Mouse (Mus musculus): ENCODE results near the gene Mas1. TPM values are rescaled to one million over a fixed set of nuclear protein-coding genes. Genes with fewer than 3 reads are reported as not detected.
A peak's percentile ranks its signal among the peaks of the same experiment; 100 is the strongest.

Gene Mas1
- polyA plus RNA-seq, 1 experiment from 2014 or later = 0.50 TPM

GRCm38 (mm10) chr17:12797427-12798029 is 70.4 kb downstream of the Mas1 start:
- H3K27ac ChIP-seq (ENCODE audit: low read length) = peak overlapping the region; percentile 91
- H3K4me2 ChIP-seq (ENCODE audit: low read depth, low read length) = no peak overlapping the region
- no peaks in the 10 kb centered on the region for H3K9me3 ChIP-seq (replicated peaks; ENCODE audit: control insufficient read depth, low read length)
- peak; percentile 56 for ATAC-seq (replicated peaks; ENCODE audit: extremely low read depth, insufficient read depth, low FRiP score)
- no peaks in the 10 kb centered on the region for H3K27me3 ChIP-seq (ENCODE audit: control insufficient read depth, insufficient read depth, low read length)
- H3K36me3 ChIP-seq (ENCODE audit: control insufficient read depth, insufficient read depth) = no peaks in the 10 kb centered on the region
- H3K4me3 ChIP-seq (ENCODE audit: low read length) = no peak overlapping the region
- 31% methylated on average over 3 of the region's 3 CpGs for WGBS
- peaks cover 60% of the 10 kb centered on the region for H3K4me1 ChIP-seq (ENCODE audit: control insufficient read depth, insufficient read depth, low read length)
- H3K9ac ChIP-seq (ENCODE audit: low read length) = no peak overlapping the region; the same call in 1 of the 2 replicates

GRCm38 (mm10) chr17:12796633-12797032 is 71.3 kb downstream of the Mas1 start:
- H3K9me3 ChIP-seq (replicated peaks; ENCODE audit: control insufficient read depth, low read length) = no peaks in the 10 kb centered on the region
- no peak overlapping the region for H3K4me2 ChIP-seq (ENCODE audit: low read depth, low read length)
- ATAC-seq (replicated peaks; ENCODE audit: extremely low read depth, insufficient read depth, low FRiP score) = no peak
- peak overlapping the region; percentile 38 for H3K27ac ChIP-seq (ENCODE audit: low read length)
- H3K9ac ChIP-seq (ENCODE audit: low read length) = no peak overlapping the region
- H3K4me3 ChIP-seq (ENCODE audit: low read length) = no peak overlapping the region
- WGBS = 62% methylated on average over 3 of the region's 3 CpGs
- no peaks in the 10 kb centered on the region for H3K27me3 ChIP-seq (ENCODE audit: control insufficient read depth, insufficient read depth, low read length)
- no peaks in the 10 kb centered on the region for H3K36me3 ChIP-seq (ENCODE audit: control insufficient read depth, insufficient read depth)
- peaks cover 68% of the 10 kb centered on the region for H3K4me1 ChIP-seq (ENCODE audit: control insufficient read depth, insufficient read depth, low read length)

- Histone ChIP-seq H3K4me1 (ENCODE audit: control insufficient read depth, insufficient read depth, low read length) (peaks cover 79% of the 10 kb centered on the region), H3K4me3 (ENCODE audit: low read length) (no peak overlapping the region), H3K4me2 (ENCODE audit: low read depth, low read length) (peak overlapping the region; percentile 8; the same call in 1 of the 2 replicates), H3K9ac (ENCODE audit: low read length) (peak overlapping the region; percentile 4), H3K27me3 (ENCODE audit: control insufficient read depth, insufficient read depth, low read length) (no peaks in the 10 kb centered on the region), H3K36me3 (ENCODE audit: control insufficient read depth, insufficient read depth) (peaks cover under 1% of the 10 kb centered on the region; the same call in 1 of the 2 replicates), H3K9me3 (replicated peaks; ENCODE audit: control insufficient read depth, low read length) (no peaks in the 10 kb centered on the region), H3K27ac (ENCODE audit: low read length) (peak overlapping the region; percentile 91)
- WGBS = 6% methylated on average over 8 of the region's 8 CpGs
- ATAC-seq (replicated peaks; ENCODE audit: extremely low read depth, insufficient read depth, low FRiP score) = peak; percentile 21
These were observed 74.1 kb downstream of the Mas1 start for GRCm38 (mm10) chr17:12793660-12794406.

- peak; percentile 20 for ATAC-seq (replicated peaks; ENCODE audit: extremely low read depth, insufficient read depth, low FRiP score)
- 39% methylated on average over 11 of the region's 11 CpGs for WGBS
These were observed 75.3 kb downstream of the Mas1 start for GRCm38 (mm10) chr17:12792422-12793206.

GRCm38 (mm10) chr17:12791420-12791819 is 76.5 kb downstream of the Mas1 start:
- H3K4me1 ChIP-seq (ENCODE audit: control insufficient read depth, insufficient read depth, low read length) = peaks cover 65% of the 10 kb centered on the region
- peaks cover 4% of the 10 kb centered on the region; the same call in 1 of the 2 replicates for H3K9me3 ChIP-seq (replicated peaks; ENCODE audit: control insufficient read depth, low read length)
- 8% methylated on average over 4 of the region's 4 CpGs for WGBS
- H3K36me3 ChIP-seq (ENCODE audit: control insufficient read depth, insufficient read depth) = peaks cover 13% of the 10 kb centered on the region
- H3K9ac ChIP-seq (ENCODE audit: low read length) = peak overlapping the region; percentile 58
- peak; percentile 12 for ATAC-seq (replicated peaks; ENCODE audit: extremely low read depth, insufficient read depth, low FRiP score)
- H3K4me3 ChIP-seq (ENCODE audit: low read length) = no peak overlapping the region
- H3K27me3 ChIP-seq (ENCODE audit: control insufficient read depth, insufficient read depth, low read length) = no peaks in the 10 kb centered on the region
- H3K4me2 ChIP-seq (ENCODE audit: low read depth, low read length) = peak overlapping the region; percentile 8; the same call in 1 of the 2 replicates
- H3K27ac ChIP-seq (ENCODE audit: low read length) = peak overlapping the region; percentile 94

More at GRCm38 (mm10) chr17:12792422-12793206, 75.3 kb downstream of the Mas1 start:
- peaks cover 4% of the 10 kb centered on the region; the same call in 1 of the 2 replicates for H3K9me3 ChIP-seq (replicated peaks; ENCODE audit: control insufficient read depth, low read length)
- no peaks in the 10 kb centered on the region for H3K27me3 ChIP-seq (ENCODE audit: control insufficient read depth, insufficient read depth, low read length)
- H3K9ac ChIP-seq (ENCODE audit: low read length) = 0 out of 2 replicates have a peak overlapping the region, but pooled peaks have one; percentile 30
- H3K4me1 ChIP-seq (ENCODE audit: control insufficient read depth, insufficient read depth, low read length) = peaks cover 67% of the 10 kb centered on the region
- H3K4me2 ChIP-seq (ENCODE audit: low read depth, low read length) = 0 out of 2 replicates have a peak overlapping the region, but pooled peaks have one; percentile 5
- peak overlapping the region; percentile 91 for H3K27ac ChIP-seq (ENCODE audit: low read length)
- peaks cover 11% of the 10 kb centered on the region for H3K36me3 ChIP-seq (ENCODE audit: control insufficient read depth, insufficient read depth)
- H3K4me3 ChIP-seq (ENCODE audit: low read length) = no peak overlapping the region

- Histone ChIP-seq H3K4me3 (ENCODE audit: low read length) (no peak overlapping the region), H3K27ac (ENCODE audit: low read length) (peak overlapping the region; percentile 94), H3K27me3 (ENCODE audit: control insufficient read depth, insufficient read depth, low read length) (no peaks in the 10 kb centered on the region), H3K9me3 (replicated peaks; ENCODE audit: control insufficient read depth, low read length) (peaks cover 4% of the 10 kb centered on the region; the same call in 1 of the 2 replicates), H3K4me2 (ENCODE audit: low read depth, low read length) (peak overlapping the region; percentile 8; the same call in 1 of the 2 replicates), H3K36me3 (ENCODE audit: control insufficient read depth, insufficient read depth) (peaks cover 13% of the 10 kb centered on the region), H3K9ac (ENCODE audit: low read length) (peak overlapping the region; percentile 58), H3K4me1 (ENCODE audit: control insufficient read depth, insufficient read depth, low read length) (peaks cover 69% of the 10 kb centered on the region)
- 10% methylated on average over 5 of the region's 5 CpGs for WGBS
- peak; percentile 1; the same call in 1 of the 2 replicates for ATAC-seq (replicated peaks; ENCODE audit: extremely low read depth, insufficient read depth, low FRiP score)
These were observed 76.9 kb downstream of the Mas1 start for GRCm38 (mm10) chr17:12791079-12791406.

Small RNA genes lying within 50 kb of the gene (microRNA-seq; reads per million reads assigned to microRNA genes)
- not detected for gene Gm24085

Other genes with a start within 250 kb of the Mas1 start
- gene Slc22a1, start 192.3 kb downstream of the Mas1 start, polyA plus RNA-seq (2015; fragmentation: Nextera tagmentation; extraction: Ambion mirVana) = 37.6 and 39.9 TPM in 2 replicates
- gene Igf2r, start 98.5 kb downstream of the Mas1 start, polyA plus RNA-seq (2015; fragmentation: Nextera tagmentation; extraction: Ambion mirVana) = 98.0 and 133 TPM in 2 replicates
- gene Mrgprh, start 7.9 kb upstream of the Mas1 start, polyA plus RNA-seq (2015; fragmentation: Nextera tagmentation; extraction: Ambion mirVana) = 0.24 TPM in 1 of 2 replicates, not detected in the other
- 0.47 and 1.2 TPM in 2 replicates for gene Pnldc1, start 42.1 kb upstream of the Mas1 start, polyA plus RNA-seq (2015; fragmentation: Nextera tagmentation; extraction: Ambion mirVana)
- 304 and 341 TPM in 2 replicates for gene Tcp1, start 47.6 kb upstream of the Mas1 start, polyA plus RNA-seq (2015; fragmentation: Nextera tagmentation; extraction: Ambion mirVana)
- 191 and 213 TPM in 2 replicates for gene Mrpl18, start 48.2 kb upstream of the Mas1 start, polyA plus RNA-seq (2015; fragmentation: Nextera tagmentation; extraction: Ambion mirVana)
- gene Acat3, start 72.5 kb upstream of the Mas1 start, polyA plus RNA-seq (2015; fragmentation: Nextera tagmentation; extraction: Ambion mirVana) = 0.30 and 0.33 TPM in 2 replicates
- 31.6 and 31.7 TPM in 2 replicates for gene Acat2, start 92.6 kb upstream of the Mas1 start, polyA plus RNA-seq (2015; fragmentation: Nextera tagmentation; extraction: Ambion mirVana)
- gene Wtap, start 126.0 kb upstream of the Mas1 start, polyA plus RNA-seq (2015; fragmentation: Nextera tagmentation; extraction: Ambion mirVana) = 75.2 and 75.8 TPM in 2 replicates
- gene Sod2, start 138.7 kb upstream of the Mas1 start, polyA plus RNA-seq (2015; fragmentation: Nextera tagmentation; extraction: Ambion mirVana) = 496 and 560 TPM in 2 replicates
- gene Gpr31b, start 184.2 kb upstream of the Mas1 start, polyA plus RNA-seq (2015; fragmentation: Nextera tagmentation; extraction: Ambion mirVana) = 0.13 and 0.19 TPM in 2 replicates
- gene Tcp10b, start 193.0 kb upstream of the Mas1 start, polyA plus RNA-seq (2015; fragmentation: Nextera tagmentation; extraction: Ambion mirVana) = 0.08 and 0.21 TPM in 2 replicates

All from heart, embryonic 16.5 days (tissue).